Mouse (Mus musculus) frontal cortex, adult (tissue): ENCODE measurements around the gene Zan.

Experiments used
- ATAC-seq: cut with Nextera tagmentation; 2 replicates; pipeline ENCODE4 v1.9.2; 2017; ENCODE audit warnings: mild to moderate bottlenecking, moderate library complexity, mixed read lengths; ENCODE audit not compliant: low TSS enrichment

The Zan gene

DNA sequence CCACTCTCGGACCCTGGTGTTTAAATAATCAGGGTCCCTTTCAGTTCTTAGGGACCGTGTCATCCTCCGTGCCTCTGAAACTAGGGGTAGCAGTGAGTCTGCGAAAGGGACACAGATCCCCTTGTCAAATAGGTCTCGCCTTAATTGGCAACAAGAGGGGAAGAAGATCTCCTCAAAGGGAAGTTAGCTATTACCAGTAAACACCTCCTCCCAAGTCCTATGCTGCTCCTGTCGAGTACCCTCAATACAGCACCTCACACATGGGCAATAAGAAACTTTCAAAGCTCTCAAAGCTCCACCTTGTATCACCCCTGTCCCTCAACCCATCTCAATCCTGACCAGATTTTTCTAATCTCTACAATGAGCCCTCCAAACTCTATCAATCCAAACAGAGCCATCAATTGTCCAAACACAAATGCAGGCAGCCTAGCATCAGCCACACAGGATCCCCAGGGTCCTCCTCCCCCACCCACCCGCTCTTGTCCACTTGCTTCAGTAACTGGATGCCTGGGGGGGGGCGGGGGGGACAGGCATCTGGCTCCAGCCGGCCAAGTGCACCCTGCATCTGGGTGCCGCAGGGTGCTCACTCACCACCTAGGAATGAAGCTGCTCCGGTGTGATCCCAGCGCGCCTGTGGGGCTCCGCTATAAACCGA is 143.9 kb downstream of the Zan start:
- ATAC-seq: no peak

- ATAC-seq: no peak
Observed at GRCm38 (mm10) chr5:137330910-137331309, 146.0 kb downstream of the Zan start.
